In the genomic region with DNA sequence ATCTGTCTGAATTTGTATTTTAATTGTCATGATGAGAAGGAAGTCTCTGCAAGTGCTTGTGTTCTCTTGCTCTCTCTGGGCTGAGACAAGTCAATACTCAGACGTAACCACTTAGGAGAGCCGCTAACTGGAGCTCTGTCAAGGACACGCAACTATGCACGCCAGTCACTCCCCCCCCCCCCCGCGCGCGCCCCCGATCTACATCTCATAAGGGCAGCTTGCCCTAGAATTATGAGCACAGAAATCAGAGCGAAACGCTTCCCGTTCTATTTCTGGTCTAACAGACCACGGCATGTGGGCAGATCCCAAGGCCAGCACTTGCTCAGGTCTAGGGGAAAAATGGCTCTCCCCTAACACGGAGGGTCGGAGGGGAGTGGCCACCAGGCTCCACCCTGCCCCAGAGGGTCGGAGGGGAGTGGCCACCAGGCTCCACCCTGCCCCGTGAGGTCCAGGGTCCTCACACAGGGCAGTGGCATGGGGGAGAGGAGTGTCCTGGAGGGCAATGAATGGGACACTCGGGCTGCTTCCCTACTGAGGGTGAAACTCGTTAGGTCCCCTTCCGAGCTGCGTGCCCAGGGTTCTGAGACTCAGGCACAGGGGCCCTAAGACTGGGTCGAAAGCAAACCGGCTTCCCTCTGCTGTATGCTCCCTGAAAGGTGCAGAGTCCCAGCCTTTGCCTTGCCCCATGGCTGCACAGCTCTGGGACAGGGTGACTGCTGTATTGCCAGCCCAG, we compare ENCODE assay signal across 8 mouse cellular contexts.
DNase-seq lines count a peak whose midpoint lies in the region; ATAC-seq lines count a peak whose summit lies in the region.

No protein-coding gene starts in this region.

- peaks cover 16% of the 10 kb centered on the region for H3K4me1 ChIP-seq in hindbrain, embryonic 14.5 days (replicated peaks; ENCODE audit: control insufficient read depth, insufficient read depth, low read length)
- H3K4me1 ChIP-seq in neural tube, embryonic 12.5 days, result peaks cover 14% of the 10 kb centered on the region

- DNase-seq in kidney, postnatal 4 days, result peak; percentile 35 to 60
- DNase-seq in kidney, postnatal 14 days, result no peak
- DNase-seq in embryo, embryonic 11.5 days (ENCODE audit: low read depth, low spot score), result peak; percentile 20
- no peak for DNase-seq in hindbrain, embryonic 14.5 days (ENCODE audit: low spot score)
- no peak for DNase-seq in spleen, postnatal 36 days (ENCODE audit: low spot score in 2 of 2)
- no peak for DNase-seq in left cerebral cortex, adult 9 months (ENCODE audit: low spot score in 2 of 2)
- no peak for DNase-seq in frontal cortex, postnatal 10 days (ENCODE audit: low spot score in 2 of 2)

- no peaks in the 10 kb centered on the region for H3K27me3 ChIP-seq in hindbrain, embryonic 14.5 days (ENCODE audit: control insufficient read depth, insufficient read depth, low read length)
- 0 out of 2 replicates have a peak, but pooled peaks cover 7% of the 10 kb centered on the region for H3K27me3 ChIP-seq in neural tube, embryonic 12.5 days (replicated peaks)

- no peak overlapping the region for H3K27ac ChIP-seq in hindbrain, embryonic 14.5 days
- H3K27ac ChIP-seq in neural tube, embryonic 12.5 days, result no peak overlapping the region

- ATAC-seq in hindbrain, embryonic 14.5 days (ENCODE audit: low FRiP score), result 0 out of 2 replicates have a peak, but pooled peaks have one; percentile 19
- ATAC-seq in neural tube, embryonic 12.5 days (ENCODE audit: low FRiP score, low read depth), result peak; percentile 60; the same call in 1 of the 2 replicates

- WGBS in hindbrain, embryonic 14.5 days, result 7% methylated on average over 23 of the region's 23 CpGs
- WGBS in neural tube, embryonic 12.5 days, result 7% methylated on average over 23 of the region's 23 CpGs

- no peaks in the 10 kb centered on the region for H3K36me3 ChIP-seq in hindbrain, embryonic 14.5 days (replicated peaks; ENCODE audit: control insufficient read depth, insufficient read depth)
- no peaks in the 10 kb centered on the region for H3K36me3 ChIP-seq in neural tube, embryonic 12.5 days

- no peaks in the 10 kb centered on the region for H3K9me3 ChIP-seq in hindbrain, embryonic 14.5 days (ENCODE audit: control insufficient read depth, low read length)
- H3K9me3 ChIP-seq in neural tube, embryonic 12.5 days, result no peaks in the 10 kb centered on the region

- H3K9ac ChIP-seq in hindbrain, embryonic 14.5 days, result 0 out of 2 replicates have a peak overlapping the region, but pooled peaks have one; percentile 14
- H3K9ac ChIP-seq in neural tube, embryonic 12.5 days, result 0 out of 2 replicates have a peak overlapping the region, but pooled peaks have one; percentile 18

- 0 out of 2 replicates have a peak overlapping the region, but pooled peaks have one; percentile 3 for H3K4me3 ChIP-seq in hindbrain, embryonic 14.5 days (replicated peaks; ENCODE audit: low read length)
- H3K4me3 ChIP-seq in neural tube, embryonic 12.5 days, result peak overlapping the region; percentile 15; the same call in 1 of the 2 replicates

- H3K4me2 ChIP-seq in hindbrain, embryonic 14.5 days (replicated peaks), result peak overlapping the region; percentile 40
- peak overlapping the region; percentile 54 for H3K4me2 ChIP-seq in neural tube, embryonic 12.5 days (replicated peaks)

Comparison
In these comparisons a context has a peak if more than half of its experiments do, and no peak if none do; other contexts are left out.
1. DNase-seq: peak in kidney, postnatal 4 days (2 of 2) and embryo, embryonic 11.5 days (single experiment); none in kidney, postnatal 14 days (single experiment), hindbrain, embryonic 14.5 days (single experiment), spleen, postnatal 36 days (0 of 2), left cerebral cortex, adult 9 months (0 of 2) and frontal cortex, postnatal 10 days (0 of 2).